ENCODE assay signal across 8 mouse cellular contexts in the genomic region with DNA sequence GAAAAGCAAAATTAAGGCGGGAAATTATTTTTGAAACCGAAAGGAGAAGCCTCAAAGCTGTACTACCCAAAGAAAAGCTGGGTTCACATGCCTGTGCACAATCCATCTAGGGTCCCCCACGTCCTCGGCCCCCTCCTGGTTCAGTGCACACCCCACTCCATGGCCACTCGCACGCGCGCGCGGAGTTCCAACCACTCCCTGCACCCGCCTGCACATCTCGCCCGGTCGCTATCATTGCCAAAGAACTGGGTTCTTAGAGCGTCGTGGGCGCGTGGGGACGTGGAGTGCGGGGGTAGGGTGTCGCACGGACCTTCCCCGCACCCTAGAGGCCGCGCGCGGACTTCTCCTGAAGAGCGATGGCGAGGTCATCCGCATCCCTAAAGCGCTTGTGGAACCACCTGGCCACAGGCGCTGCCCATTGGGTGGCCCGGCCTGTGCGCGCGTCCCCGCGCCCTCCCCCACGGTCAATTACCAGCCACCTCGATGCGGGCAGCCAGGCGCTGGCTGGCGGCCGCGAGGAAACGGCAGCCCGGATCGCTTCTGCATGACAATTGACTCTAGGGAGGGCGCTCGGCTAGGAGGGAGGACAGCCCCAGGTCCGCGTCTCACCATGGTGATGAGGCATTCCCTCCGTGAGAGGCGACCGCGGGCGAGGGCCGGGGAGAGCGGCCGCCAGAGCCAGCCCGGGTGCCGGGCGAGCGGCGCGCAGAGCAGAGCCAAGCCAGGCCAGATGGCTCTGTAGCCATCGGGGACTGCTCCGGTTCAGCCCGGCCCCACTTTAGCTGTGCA. TPM values are rescaled to one million over a fixed set of nuclear protein-coding genes. Genes with fewer than 3 reads are reported as not detected.
DNase-seq lines count a peak whose midpoint lies in the region; ATAC-seq and TF ChIP-seq lines count a peak whose summit lies in the region.

No protein-coding gene starts in this region.

- H3K4me3 ChIP-seq in forebrain, embryonic 16.5 days (replicated peaks; ENCODE audit: low read length) = peak overlapping the region; percentile 44
- peak overlapping the region; percentile 45 for H3K4me3 ChIP-seq in hindbrain, embryonic 15.5 days
- peak overlapping the region; percentile 53 for H3K4me3 ChIP-seq in limb, embryonic 13.5 days
- H3K4me3 ChIP-seq in midbrain, postnatal 0 days (ENCODE audit: low read depth, low read length) = peak overlapping the region; percentile 45

- peak overlapping the region; percentile 91 for H3K4me2 ChIP-seq in forebrain, embryonic 16.5 days (ENCODE audit: low read length)
- peak overlapping the region; percentile 94 for H3K4me2 ChIP-seq in hindbrain, embryonic 15.5 days
- peak overlapping the region; percentile 98 for H3K4me2 ChIP-seq in limb, embryonic 13.5 days (replicated peaks)
- H3K4me2 ChIP-seq in midbrain, postnatal 0 days (ENCODE audit: low read depth, low read length, poor library complexity, severe bottlenecking) = peak overlapping the region; percentile 86

- 0 out of 2 replicates have a peak, but pooled peaks have one; percentile 9 for TF ChIP-seq CTCF in midbrain, postnatal 0 days (IDR thresholded peaks at IDR 0.05)

- H3K27me3 ChIP-seq in forebrain, embryonic 16.5 days (replicated peaks; ENCODE audit: control insufficient read depth, insufficient read depth, low read length) = peaks cover 53% of the 10 kb centered on the region
- peaks cover 64% of the 10 kb centered on the region for H3K27me3 ChIP-seq in hindbrain, embryonic 15.5 days
- peaks cover 52% of the 10 kb centered on the region for H3K27me3 ChIP-seq in limb, embryonic 13.5 days
- H3K27me3 ChIP-seq in midbrain, postnatal 0 days (ENCODE audit: insufficient read depth, low read length) = peaks cover 31% of the 10 kb centered on the region

- peak; percentile 13 for DNase-seq in ovary, adult 18-20 months (ENCODE audit: low spot score)
- no peak for DNase-seq in ovary, postnatal 14 days (ENCODE audit: low spot score)
- peak; percentile 8 for DNase-seq in cerebellum, adult 8-10 months
- DNase-seq in midbrain, postnatal 0 days (ENCODE audit: low spot score) = peak; percentile 78
- peak; percentile 30 for DNase-seq in thymus, postnatal 14 days

- WGBS in forebrain, embryonic 16.5 days = under 1% methylated on average over 65 of the region's 69 CpGs
- under 1% methylated on average over 69 of the region's 69 CpGs for whole genome bisulfite sequencing in hindbrain, embryonic 15.5 days
- WGBS in limb, embryonic 13.5 days = 1% methylated on average over 68 of the region's 69 CpGs
- WGBS in midbrain, postnatal 0 days = 1% methylated on average over 69 of the region's 69 CpGs

- H3K36me3 ChIP-seq in forebrain, embryonic 16.5 days (ENCODE audit: control insufficient read depth, insufficient read depth) = no peaks in the 10 kb centered on the region
- H3K36me3 ChIP-seq in hindbrain, embryonic 15.5 days = no peaks in the 10 kb centered on the region
- H3K36me3 ChIP-seq in limb, embryonic 13.5 days = peaks cover 3% of the 10 kb centered on the region; the same call in 1 of the 2 replicates
- H3K36me3 ChIP-seq in midbrain, postnatal 0 days (ENCODE audit: insufficient read depth, low read length) = no peaks in the 10 kb centered on the region

- no peaks in the 10 kb centered on the region for H3K9me3 ChIP-seq in forebrain, embryonic 16.5 days (ENCODE audit: control insufficient read depth, low read length)
- H3K9me3 ChIP-seq in hindbrain, embryonic 15.5 days = no peaks in the 10 kb centered on the region
- no peaks in the 10 kb centered on the region for H3K9me3 ChIP-seq in limb, embryonic 13.5 days
- no peaks in the 10 kb centered on the region for H3K9me3 ChIP-seq in midbrain, postnatal 0 days (ENCODE audit: low read length)

- H3K4me1 ChIP-seq in forebrain, embryonic 16.5 days (replicated peaks; ENCODE audit: control insufficient read depth, insufficient read depth, low read length) = peaks cover 13% of the 10 kb centered on the region
- peaks cover 14% of the 10 kb centered on the region for H3K4me1 ChIP-seq in hindbrain, embryonic 15.5 days (replicated peaks)
- peaks cover 65% of the 10 kb centered on the region for H3K4me1 ChIP-seq in limb, embryonic 13.5 days
- no peaks in the 10 kb centered on the region; the same call in 1 of the 2 replicates for H3K4me1 ChIP-seq in midbrain, postnatal 0 days (ENCODE audit: insufficient read depth, low read length)

- no peak overlapping the region; the same call in 1 of the 2 replicates for H3K27ac ChIP-seq in forebrain, embryonic 16.5 days (ENCODE audit: low read length)
- H3K27ac ChIP-seq in hindbrain, embryonic 15.5 days (replicated peaks) = peak overlapping the region; percentile 73
- H3K27ac ChIP-seq in limb, embryonic 13.5 days = peak overlapping the region; percentile 55; the same call in 1 of the 2 replicates
- peak overlapping the region; percentile 47; the same call in 1 of the 2 replicates for H3K27ac ChIP-seq in midbrain, postnatal 0 days (ENCODE audit: low read depth, low read length)

- peak; percentile 90 for ATAC-seq in forebrain, embryonic 16.5 days
- peak; percentile 90 for ATAC-seq in hindbrain, embryonic 15.5 days (ENCODE audit: low FRiP score, low read depth)
- peak; percentile 79 for ATAC-seq in limb, embryonic 13.5 days (ENCODE audit: low FRiP score, low read depth)
- peak; percentile 85 for ATAC-seq in midbrain, postnatal 0 days (ENCODE audit: low FRiP score)

- peak overlapping the region; percentile 46 for H3K9ac ChIP-seq in forebrain, embryonic 16.5 days (replicated peaks; ENCODE audit: low read depth, low read length)
- H3K9ac ChIP-seq in hindbrain, embryonic 15.5 days = peak overlapping the region; percentile 45
- H3K9ac ChIP-seq in limb, embryonic 13.5 days = peak overlapping the region; percentile 67
- H3K9ac ChIP-seq in midbrain, postnatal 0 days (replicated peaks; ENCODE audit: low read length, poor library complexity, severe bottlenecking) = peak overlapping the region; percentile 48

RNA-seq across cellular contexts. Expression of a gene that starts 12.4 kb away (rescaled TPM):
- 121 and 129 TPM in 2 replicates for polyA plus RNA-seq in forebrain, embryonic 16.5 days (2015; fragmentation: Nextera tagmentation; extraction: Ambion mirVana)
- 108 and 122 TPM in 2 replicates for polyA plus RNA-seq in hindbrain, embryonic 15.5 days (2015; fragmentation: Nextera tagmentation; extraction: Ambion mirVana)
- 91.2 and 96.1 TPM in 2 replicates for polyA plus RNA-seq in limb, embryonic 13.5 days (2015; fragmentation: Nextera tagmentation; extraction: Ambion mirVana)
- total RNA-seq in midbrain, postnatal 0 days (2014; rRNA removed) = 174 and 192 TPM in 2 replicates
- 115 and 122 TPM in 2 replicates for polyA plus RNA-seq in midbrain, postnatal 0 days (2015; fragmentation: Nextera tagmentation; extraction: Ambion mirVana)
